Comparison of ENCODE assay signal across 8 mouse cellular contexts in the genomic region with DNA sequence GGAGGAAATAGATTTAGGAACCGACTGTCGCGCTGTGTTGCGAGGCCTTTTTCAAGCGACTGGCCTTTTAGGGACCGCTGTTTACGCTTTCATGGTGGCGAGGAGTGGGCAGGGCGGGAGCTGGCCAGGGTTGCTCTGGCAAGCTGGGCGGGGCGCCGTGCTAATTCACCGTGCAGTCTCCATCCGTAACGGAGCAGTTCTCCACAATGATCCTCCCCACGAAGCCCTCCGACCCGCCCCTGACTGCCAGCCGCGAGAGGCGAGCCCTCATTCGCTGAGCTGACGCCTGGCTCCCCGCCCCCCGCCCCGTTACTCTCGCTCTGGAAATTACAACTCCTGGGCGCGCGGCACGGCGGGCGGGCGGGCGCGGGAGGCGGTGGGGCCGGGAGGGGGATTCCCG. TPM values are rescaled to one million over a fixed set of nuclear protein-coding genes. Genes with fewer than 3 reads are reported as not detected.
DNase-seq lines count a peak whose midpoint lies in the region; ATAC-seq and TF ChIP-seq lines count a peak whose summit lies in the region.

A gene (plus strand): TSS at position 385 of the 400 bp plus-strand sequence.

- intact Hi-C loops in left cerebral cortex, postnatal 10 days (cut with DNase I): no loop called here

- no peak for TF ChIP-seq EP300 in CH12.LX (IDR thresholded peaks at IDR 0.05; ENCODE audit: low read length)

- H3K4me2 ChIP-seq in CH12.LX (ENCODE audit: insufficient read depth, low read depth, poor library complexity, severe bottlenecking): peak within 1 kb of the TSS; percentile 77
- peak within 1 kb of the TSS; percentile 99 for H3K4me2 ChIP-seq in hindbrain, embryonic 11.5 days (replicated peaks; ENCODE audit: low read depth, low read length)
- peak within 1 kb of the TSS; percentile 86 for H3K4me2 ChIP-seq in midbrain, embryonic 16.5 days (ENCODE audit: low read length)

- ATAC-seq in Patski: peak; percentile 47
- peak; percentile 93 for ATAC-seq in hindbrain, embryonic 11.5 days (ENCODE audit: low FRiP score)
- peak; percentile 93 for ATAC-seq in midbrain, embryonic 16.5 days

- H3K4me1 ChIP-seq in CH12.LX (ENCODE audit: control insufficient read depth in 1 of 2, insufficient read depth in 2 of 2): peaks cover 7 to 20% of the 10 kb centered on the region in 2 experiments
- H3K4me1 ChIP-seq in hindbrain, embryonic 11.5 days (replicated peaks; ENCODE audit: control insufficient read depth, insufficient read depth, low read length): peaks cover 9% of the 10 kb centered on the region
- peaks cover 41% of the 10 kb centered on the region for H3K4me1 ChIP-seq in midbrain, embryonic 16.5 days (ENCODE audit: control insufficient read depth, insufficient read depth, low read length)
- peaks cover 19% of the 10 kb centered on the region for H3K4me1 ChIP-seq in testis, adult 2 months (ENCODE audit: control insufficient read depth, insufficient read depth, low read length)

- no peaks in the 10 kb centered on the region for H3K79me2 ChIP-seq in CH12.LX (replicated peaks; ENCODE audit: control insufficient read depth, extremely low read depth, insufficient read depth, poor library complexity, severe bottlenecking)

- DNase-seq in CH12.LX (ENCODE audit: extremely low read depth) (peak; percentile 66), Patski (ENCODE audit: low read depth, low spot score) (no peak)
- DNase-seq in embryo, embryonic 10.5 days (ENCODE audit: low spot score): peak; percentile 88
- peak; percentile 90 for DNase-seq in hindbrain, embryonic 11.5 days (ENCODE audit: low spot score)
- DNase-seq in left cerebral cortex, postnatal 10 days (ENCODE audit: extremely low spot score in 1 of 2, low spot score in 2 of 2): peak; percentile 80 to 87
- DNase-seq in urinary bladder, postnatal 25 days (ENCODE audit: low spot score): no peak

- TF ChIP-seq CTCF in CH12.LX (conservative IDR thresholded peaks at IDR 0.05 in 1 of 2, IDR thresholded peaks at IDR 0.05 in 1 of 2; ENCODE audit: low read depth in 2 of 2, low read length in 2 of 2): no peak
- TF ChIP-seq CTCF in Patski (IDR thresholded peaks at IDR 0.05): no peak
- TF ChIP-seq CTCF in testis, adult 2 months (IDR thresholded peaks at IDR 0.05; ENCODE audit: control insufficient read depth, insufficient read depth, insufficient replicate concordance, low read depth, low read length): no peak

- POLR2A ChIA-PET in Patski (lab: Charles Lee): interaction anchor here (0.6 to 0.7 kb wide), 2 partner anchors 8 to 175 kb away, joined by 3 to 9 read pairs; no protein-coding TSS in a partner anchor

- H3K27ac ChIP-seq in CH12.LX (ENCODE audit: insufficient read depth, low read depth): peak within 1 kb of the TSS; percentile 38
- peak within 1 kb of the TSS; percentile 92 for H3K27ac ChIP-seq in hindbrain, embryonic 11.5 days (ENCODE audit: low read depth, low read length)
- peak within 1 kb of the TSS; percentile 96 for H3K27ac ChIP-seq in midbrain, embryonic 16.5 days (ENCODE audit: low read length)
- H3K27ac ChIP-seq in testis, adult 2 months (ENCODE audit: control insufficient read depth, insufficient read depth, low read depth, low read length): no peak within 1 kb of the TSS

- peaks cover 53% of the 10 kb centered on the region for H3K27me3 ChIP-seq in CH12.LX (replicated peaks)
- peaks cover 51% of the 10 kb centered on the region for H3K27me3 ChIP-seq in Patski
- peaks cover 37% of the 10 kb centered on the region for H3K27me3 ChIP-seq in hindbrain, embryonic 11.5 days (ENCODE audit: control insufficient read depth, insufficient read depth, low read length)
- no peaks in the 10 kb centered on the region for H3K27me3 ChIP-seq in midbrain, embryonic 16.5 days (ENCODE audit: control insufficient read depth, insufficient read depth, low read depth, low read length)
- H3K27me3 ChIP-seq in testis, adult 2 months (ENCODE audit: control insufficient read depth, insufficient read depth, low read length): no peaks in the 10 kb centered on the region

- 0% methylated on average over 27 of the region's 39 CpGs for WGBS in hindbrain, embryonic 11.5 days
- under 1% methylated on average over 30 of the region's 39 CpGs for WGBS in midbrain, embryonic 16.5 days

- H3K9me3 ChIP-seq in CH12.LX (replicated peaks; ENCODE audit: low read length): peaks cover 17% of the 10 kb centered on the region
- H3K9me3 ChIP-seq in hindbrain, embryonic 11.5 days (ENCODE audit: control insufficient read depth, low read length): no peaks in the 10 kb centered on the region
- H3K9me3 ChIP-seq in midbrain, embryonic 16.5 days (replicated peaks; ENCODE audit: control insufficient read depth, low read length, poor library complexity, severe bottlenecking): no peaks in the 10 kb centered on the region

- H3K9ac ChIP-seq in CH12.LX (ENCODE audit: insufficient read depth, low read depth): peak within 1 kb of the TSS; percentile 11; the same call in 1 of the 2 replicates
- peak within 1 kb of the TSS; percentile 68 for H3K9ac ChIP-seq in hindbrain, embryonic 11.5 days (ENCODE audit: low read depth, low read length)
- H3K9ac ChIP-seq in midbrain, embryonic 16.5 days (ENCODE audit: low read depth, low read length): peak within 1 kb of the TSS; percentile 83

- peak; percentile 64 for TF ChIP-seq POLR2A in CH12.LX (IDR thresholded peaks at IDR 0.05; ENCODE audit: low read depth, low read length)
- no peak for TF ChIP-seq POLR2A in testis, adult 2 months (IDR thresholded peaks at IDR 0.05; ENCODE audit: control insufficient read depth, low read depth, low read length)

- peak within 1 kb of the TSS; percentile 28 to 65 (median 39) for H3K4me3 ChIP-seq in CH12.LX (replicated peaks in 1 of 3; ENCODE audit: low read depth in 2 of 3, low read length in 2 of 3, poor library complexity in 1 of 3)
- peak within 1 kb of the TSS; percentile 64 for H3K4me3 ChIP-seq in hindbrain, embryonic 11.5 days (ENCODE audit: low read depth, low read length)
- peak within 1 kb of the TSS; percentile 69 for H3K4me3 ChIP-seq in midbrain, embryonic 16.5 days (ENCODE audit: low read depth, low read length)
- peak within 1 kb of the TSS; percentile 60 for H3K4me3 ChIP-seq in testis, adult 2 months (ENCODE audit: control insufficient read depth, low read depth, low read length)

- CTCF ChIA-PET in Patski (lab: Charles Lee): interaction anchor here (1.1 to 1.8 kb wide), 2 partner anchors 16 kb away, joined by 3 to 5 read pairs; no protein-coding TSS in a partner anchor

- dilution Hi-C loops in CH12.LX (cut with MboI; ENCODE audit: extremely low pct_ligation_motif_present, extremely low pct_unique_long_range_greater_than_20kb, low sequenced_read_pairs): no loop called here

- no peak for TF ChIP-seq RAD21 in CH12.LX (IDR thresholded peaks at IDR 0.05; ENCODE audit: low read depth, low read length)

- in situ Hi-C loops in CH12.LX (cut with MboI; ENCODE audit: low pct_ligation_motif_present, low pct_unique_long_range_greater_than_20kb, low sequenced_read_pairs) (no loop called here), Patski (cut with MboI; ENCODE audit: low pct_unique_long_range_greater_than_20kb) (no loop called here)

- H3K36me3 ChIP-seq in CH12.LX (replicated peaks in 1 of 2; ENCODE audit: control insufficient read depth in 1 of 2, insufficient read depth in 1 of 2, low read length in 1 of 2): no peaks in the 10 kb centered on the region
- H3K36me3 ChIP-seq in hindbrain, embryonic 11.5 days (ENCODE audit: control insufficient read depth, insufficient read depth, low read length): no peaks in the 10 kb centered on the region
- no peaks in the 10 kb centered on the region for H3K36me3 ChIP-seq in midbrain, embryonic 16.5 days (ENCODE audit: control insufficient read depth, insufficient read depth, low read length)
- H3K36me3 ChIP-seq in testis, adult 2 months (ENCODE audit: control insufficient read depth, insufficient read depth, low read length): no peaks in the 10 kb centered on the region

TF ChIP-seq in CH12.LX, 34 proteins besides CTCF, POLR2A, EP300 and RAD21:
- TF ChIP-seq SIN3A (IDR thresholded peaks at IDR 0.05; ENCODE audit: low read length): peak; percentile 12; the same call in 1 of the 2 replicates
- 0 out of 2 replicates have a peak, but pooled peaks have one; percentile 6 for TF ChIP-seq IRF4 (IDR thresholded peaks at IDR 0.05; ENCODE audit: low read depth, low read length)
- no peak for TF ChIP-seq ELF1 (IDR thresholded peaks at IDR 0.05; ENCODE audit: low read depth, low read length)

RNA-seq across cellular contexts. Expression of the gene that starts here (rescaled TPM):
- total RNA-seq in CH12.LX (2012; rRNA removed) (0.04 and 0.08 TPM in 2 replicates), CH12.LX (2014; rRNA removed) (not detected in 2 replicates)
- polyA plus RNA-seq in CH12.LX (2012; ENCODE audit: insufficient read length, low read depth) (0.04 TPM in 1 of 2 replicates, not detected in the other), Patski (2021) (0.33 TPM)
- polyA plus RNA-seq in hindbrain, embryonic 11.5 days (2014; fragmentation: Nextera tagmentation; extraction: Ambion mirVana): 6.5 and 7.3 TPM in 2 replicates
- 10 to 100 TPM; 30.6 to 39.3 TPM for total RNA-seq in left cerebral cortex, postnatal 10 days (2021)
- 28.0 and 29.5 TPM in 2 replicates for polyA plus RNA-seq in midbrain, embryonic 16.5 days (2015; fragmentation: Nextera tagmentation; extraction: Ambion mirVana)
- polyA plus RNA-seq in testis, adult 2 months (2012; rRNA removed): 0.43 and 0.49 TPM in 2 replicates

Comparison
In these comparisons a context has a peak if more than half of its experiments do, and no peak if none do; other contexts are left out.
1. RNA of the gene that starts here (total RNA-seq): 30.6 to 39.3 TPM in left cerebral cortex, postnatal 10 days; 0.04 to 0.08 TPM in CH12.LX; every median in the first group is over 10 times any median in the second.
2. Peak in DNase-seq, H3K4me3 ChIP-seq, H3K27ac ChIP-seq, H3K9ac ChIP-seq and H3K4me2 ChIP-seq in CH12.LX; RNA of the gene not detected or under 1 TPM.
3. Peak in ATAC-seq in Patski; RNA of the gene not detected or under 1 TPM.
4. DNase-seq: peak in embryo, embryonic 10.5 days (single experiment), hindbrain, embryonic 11.5 days (single experiment) and left cerebral cortex, postnatal 10 days (2 of 2); none in Patski (single experiment) and urinary bladder, postnatal 25 days (single experiment).
5. H3K9ac ChIP-seq: peak in every context shown above with its lines; median percentile 83 in midbrain, embryonic 16.5 days; 68 in hindbrain, embryonic 11.5 days; 11 in CH12.LX.
6. Peak in every context shown above with its lines, with median percentiles within 50 percentile points of each other: H3K4me2 ChIP-seq, H3K4me3 ChIP-seq and ATAC-seq.